ENCODE assay signal across 8 mouse cellular contexts in the genomic region with DNA sequence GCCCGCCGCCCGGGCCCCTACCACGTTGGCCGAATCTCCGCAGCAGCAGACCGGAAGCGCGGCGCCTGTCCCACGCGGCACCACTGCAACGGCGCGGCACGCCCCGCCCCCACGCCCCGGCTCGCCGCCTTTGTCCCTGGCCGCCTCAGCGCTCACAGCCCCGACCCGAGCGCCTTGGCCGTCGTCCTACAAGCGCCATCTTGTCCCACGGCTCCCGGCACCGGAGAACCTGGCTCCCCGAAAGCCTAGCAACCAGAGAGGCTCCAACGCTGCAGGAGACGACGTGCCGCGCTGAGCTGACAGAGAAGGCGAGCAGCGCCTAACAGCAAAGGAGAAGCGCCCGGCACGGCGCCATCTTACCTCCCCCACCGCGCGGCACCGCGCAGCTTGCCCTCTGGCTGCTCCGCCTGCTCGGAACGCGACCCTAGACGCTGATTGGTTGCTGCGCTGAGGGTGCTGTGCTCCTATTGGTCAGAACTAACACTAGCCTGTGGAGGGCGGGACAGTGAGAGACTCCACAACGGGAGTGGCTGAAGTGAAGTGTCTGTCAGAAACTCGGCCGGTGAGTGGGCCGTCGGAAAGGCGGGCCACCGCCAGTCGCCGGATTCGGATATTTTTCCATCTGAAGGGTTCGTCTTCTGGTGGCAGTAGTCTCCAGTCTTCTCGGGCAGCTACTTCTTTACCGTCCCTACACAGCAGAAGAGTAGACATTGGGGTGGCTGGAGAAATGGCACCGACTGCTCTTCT. TPM values are rescaled to one million over a fixed set of nuclear protein-coding genes. Genes with fewer than 3 reads are reported as not detected.
DNase-seq lines count a peak whose midpoint lies in the region; ATAC-seq lines count a peak whose summit lies in the region.

A gene (minus strand): TSS at position 384 of the 747 bp plus-strand sequence.

- ATAC-seq in erythroblast, adult 5-6 weeks (replicated peaks; ENCODE audit: low FRiP score, poor library complexity, severe bottlenecking): peak; percentile 97
- ATAC-seq in kidney, embryonic 15.5 days (replicated peaks; ENCODE audit: low FRiP score): peak; percentile 100
- peak; percentile 99 for ATAC-seq in monocyte, adult 5-6 weeks (replicated peaks; ENCODE audit: insufficient number of reproducible peaks, low FRiP score, low TSS enrichment, poor library complexity, severe bottlenecking)

- peaks cover 9% of the 10 kb centered on the region for H3K4me1 ChIP-seq in heart, embryonic 10.5 days
- peaks cover 14% of the 10 kb centered on the region for H3K4me1 ChIP-seq in kidney, embryonic 15.5 days

- WGBS in heart, embryonic 10.5 days: under 1% methylated on average over 69 of the region's 70 CpGs
- under 1% methylated on average over 69 of the region's 70 CpGs for WGBS in kidney, embryonic 15.5 days

- peak within 1 kb of the TSS; percentile 90 for H3K9ac ChIP-seq in kidney, embryonic 15.5 days

- peak within 1 kb of the TSS; percentile 82 for H3K4me2 ChIP-seq in kidney, embryonic 15.5 days

- H3K9me3 ChIP-seq in heart, embryonic 10.5 days: no peaks in the 10 kb centered on the region
- no peaks in the 10 kb centered on the region for H3K9me3 ChIP-seq in kidney, embryonic 15.5 days (replicated peaks)

- H3K36me3 ChIP-seq in heart, embryonic 10.5 days: peaks cover 41% of the 10 kb centered on the region
- H3K36me3 ChIP-seq in kidney, embryonic 15.5 days: peaks cover 40% of the 10 kb centered on the region

- peak within 1 kb of the TSS; percentile 95 for H3K4me3 ChIP-seq in heart, embryonic 10.5 days
- peak within 1 kb of the TSS; percentile 89 for H3K4me3 ChIP-seq in kidney, embryonic 15.5 days (replicated peaks)

- peak; percentile 92 to 94 for DNase-seq in B cell, adult 2 months
- DNase-seq in brain, adult 2 months (ENCODE audit: low read depth, low spot score): peak; percentile 100
- peak; percentile 100 for DNase-seq in heart, embryonic 10.5 days (ENCODE audit: low spot score)
- DNase-seq in liver: peak; percentile 98
- peak; percentile 97 to 98 for DNase-seq in spleen, postnatal 4 days (ENCODE audit: low spot score in 2 of 2)

- peak within 1 kb of the TSS; percentile 100 for H3K27ac ChIP-seq in heart, embryonic 10.5 days
- H3K27ac ChIP-seq in kidney, embryonic 15.5 days: peak within 1 kb of the TSS; percentile 100

- H3K27me3 ChIP-seq in heart, embryonic 10.5 days (ENCODE audit: insufficient read depth, poor library complexity, severe bottlenecking): no peaks in the 10 kb centered on the region
- no peaks in the 10 kb centered on the region for H3K27me3 ChIP-seq in kidney, embryonic 15.5 days

RNA-seq across cellular contexts. Expression of the gene that starts here (rescaled TPM):
- total RNA-seq in erythroblast, adult 5-6 weeks (2015; ENCODE audit: low replicate concordance): 15.9 and 17.1 TPM in 2 replicates
- 4.9 and 11.4 TPM in 2 replicates for total RNA-seq in erythroblast, adult 5-6 weeks (2017; ENCODE audit: low replicate concordance)
- 91.7 and 127 TPM in 2 replicates for polyA plus RNA-seq in heart, embryonic 10.5 days (2016; fragmentation: Nextera tagmentation; extraction: Ambion mirVana)
- polyA plus RNA-seq in kidney, embryonic 15.5 days (2015; fragmentation: Nextera tagmentation; extraction: Ambion mirVana): 115 and 121 TPM in 2 replicates
- 35.4 to 46.2 TPM (median 40.6 TPM) in 3 replicates for total RNA-seq in monocyte, adult 5-6 weeks (2017)

Comparison
In these comparisons a context has a peak if more than half of its experiments do, and no peak if none do; other contexts are left out.
1. Peak in every context shown above with its lines: DNase-seq, ATAC-seq, H3K4me3 ChIP-seq and H3K27ac ChIP-seq.